Mouse (Mus musculus) cerebellum, adult (tissue): ENCODE measurements around the gene Slc8b1.

Source experiments
- ATAC-seq: cut with Nextera tagmentation; 2 replicates; pipeline ENCODE4 v1.9.2; 2017; ENCODE audit warnings: mild to moderate bottlenecking, moderate library complexity, mixed read lengths; ENCODE audit not compliant: insufficient number of reproducible peaks, low FRiP score, low TSS enrichment

Gene Slc8b1

DNA sequence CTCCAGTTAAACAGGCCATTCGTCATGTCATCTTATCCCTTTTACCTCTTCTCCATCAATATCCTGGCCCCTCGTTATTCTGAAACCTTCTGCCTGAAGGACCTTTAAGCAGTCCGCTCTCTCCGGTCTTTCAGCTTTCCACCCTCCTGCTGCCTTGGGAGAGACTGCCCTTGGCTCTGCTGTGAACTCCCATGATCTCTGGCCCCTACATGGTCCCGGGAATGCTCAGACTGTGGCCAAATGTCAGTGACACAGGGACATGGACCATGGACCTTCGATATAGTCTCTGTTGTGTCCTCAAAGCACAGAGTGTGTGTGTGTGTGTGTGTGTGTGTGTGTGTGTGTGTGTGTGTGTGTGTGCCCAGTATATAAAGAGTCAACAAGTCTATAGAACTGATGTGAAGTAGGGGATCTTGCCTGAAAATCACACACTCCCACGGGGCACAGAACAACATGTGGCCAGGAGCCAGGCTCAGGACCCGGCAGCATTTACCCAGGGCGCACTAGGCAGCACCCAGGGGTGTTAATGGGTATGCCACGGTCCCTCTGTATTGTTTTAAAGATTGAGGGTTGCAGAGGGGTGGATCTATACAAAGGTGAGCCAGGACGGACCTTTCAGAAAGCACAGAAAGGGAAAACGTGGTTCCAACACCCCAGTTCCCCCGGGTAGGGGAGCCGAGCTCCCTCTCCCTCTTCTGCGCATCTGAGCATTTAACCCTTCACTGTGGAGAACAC, 54.4 kb downstream of the Slc8b1 start:
- no peak for ATAC-seq

DNA sequence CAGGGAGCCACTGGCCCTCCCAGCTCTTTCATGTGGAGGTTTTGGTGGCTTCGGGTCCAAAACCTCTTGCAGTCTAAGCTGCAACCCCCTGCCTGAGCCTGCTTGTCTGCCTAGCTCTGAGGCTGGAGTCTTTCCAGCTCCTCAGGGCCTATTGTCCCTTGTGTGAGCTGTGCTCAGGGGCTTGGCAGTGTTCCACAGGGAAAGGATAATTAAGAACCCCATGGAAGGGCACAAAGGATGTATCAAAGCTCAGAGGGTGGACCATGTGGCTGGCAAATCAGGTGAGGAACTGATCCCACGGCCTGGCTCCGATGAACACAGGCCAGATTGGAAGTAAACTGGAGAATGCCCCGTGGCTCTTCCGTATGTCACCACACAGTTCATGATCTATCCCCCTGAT, 55.1 kb downstream of the Slc8b1 start:
- peak; percentile 77 for ATAC-seq

- ATAC-seq = no peak
Observed at GRCm38 (mm10) chr5:120566681-120567252, 55.8 kb downstream of the Slc8b1 start.

DNA sequence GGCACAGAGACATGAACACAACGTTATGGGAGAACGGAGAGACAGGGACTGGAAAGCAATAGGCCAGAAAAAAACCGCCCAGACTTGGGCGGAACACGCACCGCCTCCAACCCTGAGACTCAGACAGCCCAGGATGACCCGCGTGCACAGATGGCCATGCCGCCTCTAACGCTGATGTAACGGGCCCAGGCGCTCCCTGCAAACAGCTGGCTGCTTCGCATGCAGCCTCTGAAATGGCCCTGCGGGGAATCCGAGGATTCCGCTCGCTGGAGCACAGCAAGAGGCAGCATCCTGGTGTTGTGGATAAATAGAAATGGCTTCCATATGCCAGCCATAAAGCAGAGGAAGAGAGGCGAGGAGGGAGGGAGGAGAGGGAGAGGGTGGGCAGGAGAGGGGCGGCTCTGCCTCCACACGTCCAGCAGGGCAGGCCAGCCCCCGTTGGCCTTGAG, 56.3 kb downstream of the Slc8b1 start:
- ATAC-seq = no peak

GRCm38 (mm10) chr5:120567761-120568211, 56.8 kb downstream of the Slc8b1 start:
- ATAC-seq = no peak

DNA sequence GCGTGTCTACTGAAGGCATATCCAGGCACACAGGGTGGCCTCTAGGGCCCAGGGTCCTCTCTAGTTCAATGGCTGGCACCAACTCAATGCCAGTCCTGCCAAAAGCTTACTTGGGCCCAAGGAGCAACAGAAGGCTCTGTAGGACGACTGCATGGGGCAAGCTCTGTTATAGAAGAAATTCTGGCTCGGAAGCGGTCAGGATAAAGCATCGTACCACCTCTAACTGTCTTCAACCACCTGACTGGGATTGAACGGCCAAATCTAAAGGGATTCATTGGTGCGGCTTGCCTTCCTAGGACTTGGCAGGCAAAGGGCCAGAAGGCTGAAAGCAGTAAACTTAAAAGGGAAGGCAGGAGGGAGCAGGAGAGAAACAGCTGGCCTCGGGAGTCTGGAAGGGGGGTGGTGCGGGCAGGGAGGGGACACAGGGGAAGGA, 57.4 kb downstream of the Slc8b1 start:
- ATAC-seq = no peak

GRCm38 (mm10) chr5:120568964-120569363, 58.0 kb downstream of the Slc8b1 start:
- no peak for ATAC-seq

DNA sequence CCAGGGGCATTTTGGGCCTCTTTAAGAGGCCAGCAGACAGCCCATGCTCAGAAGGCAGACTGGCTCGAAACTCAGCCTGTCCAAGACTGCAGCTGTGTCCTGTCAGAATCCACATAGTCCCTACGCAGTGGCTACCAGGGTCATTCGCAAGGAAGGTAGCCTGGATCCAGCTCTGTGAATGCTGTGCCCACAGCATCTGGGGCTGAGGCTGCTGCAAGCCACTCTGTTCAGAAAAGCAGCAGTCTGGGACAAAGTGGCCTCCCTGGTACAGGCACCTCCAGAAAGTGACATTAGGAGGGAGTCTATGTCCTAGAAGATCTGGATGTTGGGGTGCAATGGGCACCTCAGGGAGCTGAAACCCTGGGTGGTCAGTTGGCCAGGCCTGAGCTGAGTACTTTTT, 58.8 kb downstream of the Slc8b1 start:
- ATAC-seq = no peak

DNA sequence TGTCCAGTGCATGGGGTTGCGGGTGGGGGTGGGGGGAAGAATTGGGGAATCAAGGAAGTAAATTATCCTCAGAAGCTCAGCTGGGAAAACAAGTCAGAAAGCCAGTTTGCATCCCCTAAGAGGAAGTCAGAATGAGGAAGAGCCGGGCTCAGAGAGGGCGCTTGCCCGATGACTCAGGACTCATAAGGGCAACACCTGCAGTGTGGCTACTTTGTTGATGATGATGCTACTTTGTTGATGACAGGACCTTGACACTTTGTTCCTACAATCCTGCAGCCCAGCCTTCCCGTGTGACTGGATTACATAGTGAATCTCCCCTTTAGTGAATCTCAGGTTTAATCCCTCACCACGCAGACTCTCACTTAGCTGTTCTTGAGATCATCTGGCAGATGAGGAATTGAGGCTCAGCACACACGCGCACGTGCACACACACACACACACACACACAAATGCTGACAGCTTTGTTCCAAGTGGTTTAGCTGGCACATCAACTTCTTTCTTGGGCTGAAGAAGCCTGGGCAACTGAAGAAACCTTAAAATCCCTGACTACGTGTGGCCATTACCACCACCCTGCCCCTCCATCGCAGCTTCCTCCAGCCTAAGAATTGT, 59.4 kb downstream of the Slc8b1 start:
- ATAC-seq = no peak

DNA sequence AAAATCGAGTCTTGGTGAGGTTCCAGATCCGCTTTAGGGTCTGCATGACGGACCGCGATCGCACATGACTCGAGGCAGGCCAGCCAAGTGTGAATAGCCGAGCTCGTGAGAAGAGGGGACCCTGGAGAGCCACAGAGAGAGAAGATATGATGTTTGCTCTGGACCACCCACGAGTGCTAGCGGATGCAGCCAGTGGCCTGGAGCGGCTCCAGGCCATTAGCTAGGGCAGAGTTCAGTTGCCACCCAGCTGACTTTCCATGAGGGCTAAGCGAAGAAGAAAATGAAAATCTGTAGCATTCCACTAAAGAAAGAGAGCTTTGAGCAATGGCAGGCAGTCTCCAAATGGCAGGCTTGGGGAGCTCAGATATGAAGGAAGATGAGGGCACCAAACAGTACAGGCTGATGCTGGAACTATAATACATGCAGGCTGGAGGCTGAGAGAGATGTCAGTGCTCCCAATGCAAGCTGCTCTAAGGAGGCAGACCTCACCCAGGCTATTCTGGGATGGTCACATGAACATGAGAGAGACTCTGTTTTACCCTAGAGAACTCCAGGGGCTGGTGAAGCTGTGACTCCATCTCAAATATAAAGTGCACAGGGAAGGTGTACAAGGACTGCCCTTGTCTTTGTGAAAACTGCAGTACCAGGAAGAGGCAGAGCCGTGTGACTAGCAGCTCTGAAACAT, 60.2 kb downstream of the Slc8b1 start:
- no peak for ATAC-seq

DNA sequence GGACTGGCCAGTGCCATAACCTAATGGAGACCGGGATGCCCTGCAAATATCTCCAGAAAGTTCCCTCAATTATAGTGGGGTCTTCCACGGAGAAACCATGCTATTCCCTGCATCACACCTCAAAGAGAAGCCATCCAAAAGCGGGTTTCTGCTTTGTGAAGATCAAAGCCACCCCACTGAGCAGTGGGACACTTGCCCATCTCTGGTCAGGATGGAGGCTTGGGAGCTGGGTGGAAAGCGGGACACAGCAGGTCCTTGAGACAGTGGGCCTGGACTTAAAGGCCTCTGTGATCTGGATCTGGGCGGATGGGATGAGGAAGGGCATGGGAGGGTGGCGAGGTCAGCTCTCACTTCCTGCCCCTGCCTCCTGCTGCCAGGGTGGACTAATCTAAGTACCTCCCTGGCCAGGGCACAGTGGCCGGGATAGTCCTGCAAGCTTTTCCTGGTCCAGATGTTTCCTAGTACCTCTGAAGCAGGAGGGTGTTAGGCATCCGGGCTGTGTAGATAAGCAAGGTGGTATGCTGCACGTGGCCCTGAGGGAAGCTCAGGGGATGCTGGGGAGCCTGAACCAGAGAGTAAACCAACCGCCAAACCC, 63.6 kb downstream of the Slc8b1 start:
- no peak for ATAC-seq

- ATAC-seq = no peak
Observed at GRCm38 (mm10) chr5:120576781-120577301, 65.9 kb downstream of the Slc8b1 start.

DNA sequence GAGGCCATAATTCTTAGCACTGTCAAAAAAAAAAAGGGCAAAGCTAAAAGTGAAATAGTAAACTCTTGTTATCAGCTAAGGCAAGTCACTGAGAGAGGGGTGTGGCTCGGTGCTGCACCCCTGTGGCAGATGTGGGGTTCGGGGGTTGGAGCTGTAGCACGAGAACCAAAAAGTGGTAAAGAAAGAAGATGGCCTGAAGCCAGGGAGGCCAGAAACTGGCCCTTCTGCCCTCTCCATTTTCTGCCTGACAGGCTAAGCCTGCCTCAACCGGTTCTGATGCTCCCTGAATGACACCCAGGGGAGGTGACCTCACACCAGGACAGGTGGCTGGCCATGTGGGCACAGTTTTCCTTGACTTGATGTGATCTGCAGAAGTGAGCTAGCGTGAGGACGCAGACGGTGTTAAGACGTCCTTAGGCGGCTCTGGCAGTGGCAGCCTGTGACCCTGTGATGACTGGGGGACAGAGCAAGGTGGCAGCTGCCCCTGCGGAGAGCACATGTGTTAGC, 67.0 kb downstream of the Slc8b1 start:
- no peak for ATAC-seq

DNA sequence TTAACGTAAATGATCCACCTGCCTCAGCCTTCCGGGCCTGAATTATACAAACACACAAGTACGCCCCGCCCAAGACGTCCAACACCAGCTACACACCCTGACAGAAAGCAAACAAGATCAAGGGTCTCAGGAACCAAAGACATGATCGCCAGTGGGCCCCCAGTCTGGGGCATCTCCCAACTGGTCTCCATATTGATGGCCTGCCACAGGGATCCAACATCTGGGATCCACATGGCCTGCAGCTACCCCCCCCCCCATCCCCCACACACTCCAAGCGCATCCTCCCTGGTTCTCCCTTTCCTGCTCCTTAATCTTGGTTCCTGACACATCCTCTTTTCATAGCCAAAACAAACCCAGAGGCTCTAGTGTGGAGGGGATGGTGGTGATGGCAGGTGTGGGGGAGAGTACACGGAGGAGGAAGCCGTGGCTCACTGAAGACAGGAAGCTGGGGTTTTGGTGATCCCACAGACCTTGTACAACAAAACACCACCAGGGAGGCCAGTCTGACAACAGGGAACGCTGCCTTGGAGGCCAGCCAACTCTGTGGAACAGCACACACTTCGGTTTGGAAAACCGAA, 67.6 kb downstream of the Slc8b1 start:
- ATAC-seq = no peak

DNA sequence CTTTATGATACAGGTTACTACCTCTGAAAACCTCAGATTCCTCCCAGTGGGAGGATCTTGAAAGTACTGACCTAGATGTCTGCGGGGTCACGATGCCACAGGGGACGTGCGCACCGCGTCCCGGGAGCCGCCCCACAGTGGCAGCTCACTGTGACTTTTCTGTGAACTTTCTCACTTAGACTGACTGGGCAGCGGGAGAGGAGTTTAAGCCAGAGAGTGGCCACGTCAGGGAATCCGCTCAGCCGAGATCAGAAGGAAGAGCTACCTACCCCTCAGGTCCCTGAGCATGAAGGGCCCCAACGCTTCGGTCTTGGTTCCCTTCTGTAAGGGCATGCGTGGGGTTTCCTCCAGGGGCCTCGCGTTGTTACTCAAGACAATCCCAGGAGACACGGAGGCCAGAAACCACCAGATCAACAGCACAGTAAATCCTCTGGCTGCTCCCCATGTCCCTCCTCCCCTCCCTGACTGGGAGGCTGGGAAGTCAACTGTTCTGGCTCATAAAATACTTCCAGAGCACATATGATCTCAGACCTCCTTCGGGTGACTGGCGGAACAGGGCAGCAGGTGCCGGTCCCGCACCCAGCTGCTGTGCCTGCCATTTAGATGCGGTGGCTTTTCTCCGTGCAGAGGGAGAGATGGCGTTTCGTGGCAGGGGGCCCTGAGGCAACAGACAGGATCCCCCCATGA, 68.4 kb downstream of the Slc8b1 start:
- peak; percentile 47; the same call in 1 of the 2 replicates for ATAC-seq

GRCm38 (mm10) chr5:120579898-120580626, 69.1 kb downstream of the Slc8b1 start:
- ATAC-seq = peak; percentile 49; the same call in 1 of the 2 replicates

DNA sequence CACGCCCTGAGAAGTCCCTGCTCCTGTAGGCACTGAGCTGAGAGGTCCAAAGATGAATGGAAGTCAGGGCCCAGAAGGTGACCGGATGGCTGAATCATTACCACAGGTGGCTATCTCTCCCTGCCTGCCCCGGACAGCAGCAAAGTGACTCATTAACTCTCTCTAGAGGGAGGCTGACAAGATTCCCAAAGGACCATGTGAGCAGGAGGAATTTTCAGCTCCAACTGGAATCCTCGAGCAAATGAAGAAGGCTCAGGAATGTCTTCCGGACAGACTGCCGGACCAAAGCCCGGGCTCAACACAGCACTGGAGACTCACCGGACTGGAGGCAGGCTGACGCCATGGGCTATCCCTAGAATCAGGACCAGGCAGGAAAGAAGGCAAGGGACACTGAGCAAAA, 71.0 kb downstream of the Slc8b1 start:
- no peak for ATAC-seq

- ATAC-seq = no peak
Observed at GRCm38 (mm10) chr5:120583511-120583910, 72.5 kb downstream of the Slc8b1 start.
